Mouse (Mus musculus) thymus, adult 2 months (tissue): ENCODE results near the gene Eng.

ENCODE experiments used
- CTCF ChIP-seq: fragments of 200-500 bp; IDR thresholded peaks from 2 replicates; pipeline ENCODE4 v1.5.1; 2012; ENCODE audit warnings: mild to moderate bottlenecking, control low read depth, low read length, moderate library complexity, borderline replicate concordance; ENCODE audit not compliant: control insufficient read depth, poor library complexity, insufficient read depth; ENCODE audit errors: extremely low read depth
- POLR2A ChIP-seq: fragments of 200-500 bp; IDR thresholded peaks from 2 replicates; pipeline ENCODE4 v1.6.1; 2012; ENCODE audit warnings: mild to moderate bottlenecking, low read length, control low read depth, moderate library complexity; ENCODE audit not compliant: control insufficient read depth, poor library complexity, insufficient read depth; ENCODE audit errors: extremely low read depth

DNA sequence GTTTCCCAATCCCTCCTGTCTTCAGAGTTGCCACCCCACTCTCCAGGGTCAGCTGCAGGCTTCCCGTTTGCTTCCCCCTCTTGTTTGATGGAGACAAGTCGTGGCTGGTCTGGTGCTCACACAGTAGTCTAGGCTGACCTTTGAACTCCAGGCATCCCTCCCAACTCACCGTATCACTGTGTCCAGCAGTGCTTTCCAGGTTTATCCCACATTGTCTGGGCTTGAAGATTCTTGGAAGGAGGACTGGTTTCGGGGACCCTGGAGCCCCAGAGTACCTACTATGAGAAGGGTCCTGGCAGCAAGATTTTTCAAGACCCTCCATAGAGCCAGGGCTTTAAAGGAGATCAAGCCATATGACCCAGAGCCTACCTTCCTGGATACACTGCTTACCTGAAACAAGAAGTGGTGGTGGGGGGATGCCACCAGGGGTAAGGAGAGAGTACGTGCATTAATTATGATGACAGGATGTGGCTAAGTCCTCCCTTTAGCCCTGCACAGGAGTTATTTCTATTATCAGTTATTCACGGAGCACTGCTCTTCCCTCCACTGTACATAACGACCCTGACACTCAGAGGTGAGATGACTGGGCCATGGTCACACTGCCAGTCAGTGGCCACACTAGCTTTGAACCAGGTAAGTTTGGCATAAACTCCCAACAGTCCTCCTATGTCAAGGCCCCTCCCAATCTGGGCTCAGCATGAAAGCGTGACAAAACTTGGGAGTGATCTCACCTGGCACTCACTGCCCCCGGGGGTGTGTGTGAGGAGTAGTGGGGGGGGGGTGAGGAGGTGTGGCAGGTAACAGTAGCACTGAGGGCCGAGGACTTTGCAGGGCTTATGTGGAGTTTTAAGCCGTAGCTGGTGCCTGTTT, 68.0 kb downstream of the Eng start:
- no peak for TF ChIP-seq CTCF
- TF ChIP-seq POLR2A = no peak
